Mouse (Mus musculus) embryonic facial prominence, embryonic 11.5 days (tissue): Measurements from ENCODE around the gene Nme6. TPM values are rescaled to one million over a fixed set of nuclear protein-coding genes. Genes with fewer than 3 reads are reported as not detected.

Source experiments
- ATAC-seq: fragments of 200-750 bp; cut with Nextera tagmentation; replicated peaks from 2 replicates; pipeline ENCODE4 v1.8.0; 2017; ENCODE audit warnings: low read depth; ENCODE audit not compliant: insufficient number of reproducible peaks, low FRiP score, low TSS enrichment
- DNase-seq: peaks from one replicate; pipeline ENCODE4 v3.0.0-alpha.2; 2015; ENCODE audit warnings: low spot score
- H3K27ac ChIP-seq: fragments of 300-500 bp; sonication (generic); replicated peaks from 2 replicates; pipeline ENCODE4 v1.5.1; 2014; ENCODE audit warnings: mild to moderate bottlenecking, low read depth, low read length, control low read depth
- H3K27me3 ChIP-seq: fragments of 300-500 bp; sonication (generic); 2 replicates; pipeline ENCODE4 v1.6.1; 2014; ENCODE audit warnings: mild to moderate bottlenecking, low read length, moderate library complexity, mixed read lengths; ENCODE audit not compliant: control insufficient read depth, insufficient read depth
- H3K36me3 ChIP-seq: fragments of 300-500 bp; sonication (generic); replicated peaks from 2 replicates; pipeline ENCODE4 v1.6.1; 2014; ENCODE audit warnings: low read depth, mild to moderate bottlenecking, low read length, moderate library complexity, mixed read lengths; ENCODE audit not compliant: control insufficient read depth, insufficient read depth
- H3K4me1 ChIP-seq: fragments of 300-500 bp; sonication (generic); 2 replicates; pipeline ENCODE4 v1.6.1; 2014; ENCODE audit warnings: low read length, mixed read lengths; ENCODE audit not compliant: control insufficient read depth, insufficient read depth
- H3K4me2 ChIP-seq: fragments of 300-500 bp; sonication (generic); 2 replicates; pipeline ENCODE4 v1.6.1; 2014; ENCODE audit warnings: low read depth, mild to moderate bottlenecking, control low read depth, low read length, moderate library complexity
- H3K4me3 ChIP-seq: fragments of 300-500 bp; sonication (generic); 2 replicates; pipeline ENCODE4 v1.5.1; 2014; ENCODE audit warnings: low read depth, low read length, control low read depth
- H3K9ac ChIP-seq: fragments of 300-500 bp; sonication (generic); replicated peaks from 2 replicates; pipeline ENCODE4 v1.6.1; 2014; ENCODE audit warnings: mild to moderate bottlenecking, control low read depth, low read length
- H3K9me3 ChIP-seq: fragments of 300-500 bp; sonication (generic); replicated peaks from 2 replicates; pipeline ENCODE4 v1.6.1; 2016; ENCODE audit warnings: mild to moderate bottlenecking, low read length, inconsistent platforms, mixed read lengths; ENCODE audit not compliant: control insufficient read depth
- WGBS: fragments of 180-500 bp; shearing (Covaris S2); extraction: QIAGEN DNeasy Blood & Tissue Kit; methylation state at CpG from one replicate; pipeline ENCODE4 v1.1.7; 2014; 5-methylcytosine and 5-hydroxymethylcytosine counted together
- polyA plus RNA-seq: library from polyadenylated mRNA; unstranded; fragments of >200 nt; fragmentation: Nextera tagmentation; extraction: Ambion mirVana; gene quantifications from 2 replicates; pipeline ENCODE4 v1.2.1, GENCODE M21; 2014

Gene Nme6
- polyA plus RNA-seq, 1 experiment from 2014 or later, result 89.7 TPM

DNA sequence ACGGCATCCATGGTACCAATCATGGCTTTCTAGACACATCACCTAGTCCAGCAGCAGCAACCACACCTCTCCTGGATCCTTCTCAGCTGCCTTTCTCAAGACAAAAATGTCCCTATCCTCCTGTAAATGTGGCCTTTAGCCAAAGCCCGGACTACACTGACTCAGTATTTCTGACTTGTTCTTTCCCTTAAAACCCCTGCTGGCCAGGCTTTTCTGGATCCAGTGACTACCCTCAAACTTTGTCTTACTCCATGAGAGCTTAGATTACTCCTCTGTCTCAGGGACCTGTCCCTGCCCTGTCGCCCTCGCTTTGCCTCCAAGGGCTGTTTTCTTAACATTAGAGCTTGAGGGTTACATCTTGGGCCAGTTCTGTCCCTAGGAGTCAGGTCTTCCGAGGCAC lies 17.6 kb downstream of the Nme6 start:
- no peak overlapping the region for H3K9ac ChIP-seq
- H3K4me3 ChIP-seq, result no peak overlapping the region
- DNase-seq (no peak), ATAC-seq (no peak)
- H3K27me3 ChIP-seq, result no peaks in the 10 kb centered on the region
- H3K36me3 ChIP-seq, result no peaks in the 10 kb centered on the region
- H3K27ac ChIP-seq, result no peak overlapping the region
- H3K9me3 ChIP-seq, result no peaks in the 10 kb centered on the region
- no peaks in the 10 kb centered on the region for H3K4me1 ChIP-seq
- 87% methylated on average over 5 of the region's 5 CpGs for WGBS
- H3K4me2 ChIP-seq, result no peak overlapping the region

DNA sequence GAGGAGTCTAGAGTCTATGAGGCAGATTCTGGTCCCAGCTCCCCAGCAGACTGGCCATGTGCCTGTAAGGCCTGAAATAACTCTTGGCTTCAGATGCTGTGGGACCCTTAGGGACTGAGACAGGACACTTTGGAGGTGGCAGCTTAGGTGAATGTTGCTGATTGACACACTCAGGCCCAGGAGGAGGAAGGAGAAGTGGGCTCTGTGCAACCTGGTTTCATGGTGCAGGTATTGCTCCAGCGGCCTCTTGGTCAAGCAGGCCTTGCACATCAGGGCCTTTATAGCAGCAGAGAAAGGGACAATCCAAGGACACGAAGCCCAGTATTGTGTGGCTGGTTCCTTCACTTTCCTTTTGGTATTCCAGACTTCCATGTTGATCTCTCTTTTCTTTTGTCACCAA lies 21.8 kb downstream of the Nme6 start:
- Histone ChIP-seq H3K27ac (no peak overlapping the region), H3K4me3 (no peak overlapping the region), H3K27me3 (no peaks in the 10 kb centered on the region), H3K36me3 (no peaks in the 10 kb centered on the region), H3K9ac (no peak overlapping the region), H3K4me1 (no peaks in the 10 kb centered on the region), H3K9me3 (no peaks in the 10 kb centered on the region), H3K4me2 (no peak overlapping the region)
- ATAC-seq (no peak), DNase-seq (no peak)
- 80% methylated on average over 2 of the region's 2 CpGs for WGBS

DNA sequence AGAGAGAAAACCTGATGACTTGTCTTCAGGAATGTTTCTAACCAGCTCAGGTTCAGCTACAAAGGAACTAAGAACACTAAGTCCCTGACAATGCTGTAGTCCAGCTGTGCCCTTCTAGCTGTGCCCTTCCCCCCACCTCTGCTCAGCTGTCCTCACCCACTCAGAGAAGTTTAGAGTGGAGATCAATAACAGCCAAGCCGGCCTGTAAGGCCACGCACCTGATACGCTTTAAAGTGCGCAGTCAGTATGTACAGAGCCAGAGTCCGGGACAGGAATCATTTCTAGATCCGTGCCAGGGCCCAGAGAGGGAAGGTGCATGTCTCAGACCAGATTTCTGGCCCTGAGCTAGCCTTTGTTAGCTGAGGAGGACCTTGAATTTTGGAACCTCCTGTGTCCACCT lies 23.4 kb downstream of the Nme6 start:
- no peaks in the 10 kb centered on the region for H3K9me3 ChIP-seq
- no peak for ATAC-seq
- H3K27ac ChIP-seq, result no peak overlapping the region
- no peak overlapping the region for H3K4me3 ChIP-seq
- no peak for DNase-seq
- no peak overlapping the region for H3K4me2 ChIP-seq
- WGBS, result 77% methylated on average over 6 of the region's 6 CpGs
- H3K4me1 ChIP-seq, result no peaks in the 10 kb centered on the region
- H3K9ac ChIP-seq, result no peak overlapping the region
- H3K36me3 ChIP-seq, result no peaks in the 10 kb centered on the region
- no peaks in the 10 kb centered on the region for H3K27me3 ChIP-seq

DNA sequence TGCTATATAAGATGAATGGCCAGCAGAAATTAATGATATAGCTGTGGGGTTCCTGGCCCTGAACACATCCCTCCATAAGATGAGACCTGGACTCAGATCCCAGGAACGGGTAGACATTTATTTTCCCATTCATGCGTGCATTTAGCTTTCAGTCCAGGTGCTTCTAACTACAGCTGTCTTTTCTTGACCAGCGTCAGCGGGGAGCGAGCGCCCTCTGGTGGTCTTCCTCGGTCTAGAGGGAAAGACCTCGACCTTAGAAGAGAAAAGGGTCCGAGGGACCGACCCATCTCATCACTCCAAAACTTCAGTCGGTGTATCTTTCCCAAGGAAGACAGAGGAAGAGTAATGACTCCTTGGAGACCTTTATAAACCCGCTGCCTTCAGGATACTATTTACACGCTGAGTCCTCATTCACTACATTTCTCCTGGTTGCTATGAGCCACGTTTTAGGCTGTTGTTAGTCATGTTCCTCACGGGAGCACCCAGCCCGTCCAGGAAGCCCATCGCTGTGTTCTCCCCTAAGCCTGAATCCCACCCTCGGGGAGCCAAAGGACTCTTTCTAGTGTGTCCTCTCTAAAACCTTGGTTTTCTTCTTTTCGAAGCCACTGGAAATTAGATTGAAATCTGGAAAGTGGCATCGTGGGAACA lies 30.0 kb downstream of the Nme6 start:
- no peak overlapping the region for H3K4me2 ChIP-seq
- no peak overlapping the region for H3K4me3 ChIP-seq
- no peaks in the 10 kb centered on the region for H3K36me3 ChIP-seq
- H3K27me3 ChIP-seq, result no peaks in the 10 kb centered on the region
- 17% methylated on average over 20 of the region's 20 CpGs for WGBS
- no peaks in the 10 kb centered on the region for H3K9me3 ChIP-seq
- no peaks in the 10 kb centered on the region for H3K4me1 ChIP-seq
- DNase-seq (peak; percentile 86), ATAC-seq (peak; percentile 35; the same call in 1 of the 2 replicates)
- no peak overlapping the region for H3K27ac ChIP-seq
- H3K9ac ChIP-seq, result no peak overlapping the region

DNA sequence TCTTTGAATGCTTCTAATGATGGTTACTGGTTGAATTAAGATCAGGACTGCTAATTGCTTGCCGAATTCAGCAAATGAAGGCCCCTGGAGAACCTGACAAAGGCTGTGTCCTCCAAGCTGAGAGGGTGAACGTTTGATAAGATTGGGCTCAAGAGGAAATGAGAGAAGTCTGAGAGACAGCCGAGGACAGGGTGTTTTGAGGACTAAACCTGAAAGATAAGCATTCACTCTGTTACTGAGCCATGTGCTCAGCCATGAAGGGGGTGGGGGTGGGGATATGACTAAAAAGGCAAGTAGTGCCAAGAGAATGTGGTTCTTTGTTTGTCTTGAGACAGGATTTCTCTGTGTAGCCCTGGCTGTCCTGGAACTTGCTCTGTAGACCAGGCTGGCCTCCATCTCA lies 30.5 kb downstream of the Nme6 start:
- no peak overlapping the region for H3K9ac ChIP-seq
- H3K36me3 ChIP-seq, result no peaks in the 10 kb centered on the region
- no peak overlapping the region for H3K4me2 ChIP-seq
- no peaks in the 10 kb centered on the region for H3K9me3 ChIP-seq
- DNase-seq (no peak), ATAC-seq (no peak)
- no peaks in the 10 kb centered on the region for H3K27me3 ChIP-seq
- 64% methylated on average over 3 of the region's 3 CpGs for WGBS
- no peak overlapping the region for H3K27ac ChIP-seq
- H3K4me1 ChIP-seq, result no peaks in the 10 kb centered on the region
- no peak overlapping the region for H3K4me3 ChIP-seq

DNA sequence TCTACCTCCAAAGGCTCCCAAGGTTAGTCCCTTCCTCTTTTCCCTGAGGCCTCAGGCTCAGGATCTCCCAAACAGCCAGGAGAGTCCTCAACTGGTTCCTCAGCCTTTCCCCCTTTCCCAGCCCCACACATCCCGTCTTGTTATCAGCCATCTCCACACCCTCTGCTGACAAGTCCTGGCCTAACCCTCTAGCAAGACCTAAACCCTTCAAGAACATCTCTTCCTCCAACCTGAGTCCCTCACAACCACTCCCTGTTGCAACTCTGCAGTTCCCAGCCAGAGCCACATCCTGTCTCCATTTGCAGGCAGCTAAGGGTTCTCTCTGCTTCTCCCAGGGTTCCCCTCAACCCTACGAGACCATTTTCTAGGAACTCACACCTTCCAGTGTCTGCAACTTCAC lies 33.7 kb downstream of the Nme6 start:
- no peak overlapping the region for H3K4me3 ChIP-seq
- no peaks in the 10 kb centered on the region for H3K36me3 ChIP-seq

DNA sequence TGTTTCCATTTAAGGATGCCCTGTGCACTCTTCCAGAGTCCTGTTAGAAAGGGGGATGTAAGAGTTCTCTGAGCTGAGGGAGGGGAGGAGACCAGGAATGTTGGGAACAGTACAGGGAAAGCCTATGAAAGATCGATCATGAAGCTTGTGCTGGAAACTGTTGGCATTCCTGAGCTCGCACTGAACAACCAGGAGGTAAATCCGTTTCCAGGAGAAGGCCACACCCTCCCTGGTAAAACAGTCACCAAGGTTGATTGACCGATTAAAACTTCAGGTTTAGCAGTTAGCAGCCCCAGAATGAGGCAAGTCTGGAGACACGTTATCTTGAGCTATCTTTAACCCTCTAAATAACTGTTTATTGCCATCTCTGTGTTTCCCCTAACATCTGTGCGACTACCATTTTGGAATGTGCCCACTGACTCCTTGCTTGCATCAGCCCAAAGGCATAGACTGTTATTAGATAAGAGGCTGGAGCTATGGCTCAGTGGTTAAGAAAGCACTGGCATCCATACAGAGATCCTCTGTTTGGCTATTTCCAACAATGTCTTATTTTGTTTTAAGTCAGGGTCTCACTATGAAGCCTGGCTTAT lies 38.5 kb downstream of the Nme6 start:
- 40% methylated on average over 6 of the region's 6 CpGs for WGBS
- Histone ChIP-seq H3K27ac (no peak overlapping the region), H3K4me2 (no peak overlapping the region)

More for the DNA sequence above, 33.7 kb downstream of the Nme6 start:
- WGBS, result 73% methylated on average over 2 of the region's 2 CpGs
- DNase-seq, result no peak
- no peak overlapping the region for H3K9ac ChIP-seq
- no peaks in the 10 kb centered on the region for H3K9me3 ChIP-seq
- no peaks in the 10 kb centered on the region for H3K4me1 ChIP-seq
- no peaks in the 10 kb centered on the region for H3K27me3 ChIP-seq
- ATAC-seq, result no peak
- H3K4me2 ChIP-seq, result no peak overlapping the region
- H3K27ac ChIP-seq, result no peak overlapping the region

DNA sequence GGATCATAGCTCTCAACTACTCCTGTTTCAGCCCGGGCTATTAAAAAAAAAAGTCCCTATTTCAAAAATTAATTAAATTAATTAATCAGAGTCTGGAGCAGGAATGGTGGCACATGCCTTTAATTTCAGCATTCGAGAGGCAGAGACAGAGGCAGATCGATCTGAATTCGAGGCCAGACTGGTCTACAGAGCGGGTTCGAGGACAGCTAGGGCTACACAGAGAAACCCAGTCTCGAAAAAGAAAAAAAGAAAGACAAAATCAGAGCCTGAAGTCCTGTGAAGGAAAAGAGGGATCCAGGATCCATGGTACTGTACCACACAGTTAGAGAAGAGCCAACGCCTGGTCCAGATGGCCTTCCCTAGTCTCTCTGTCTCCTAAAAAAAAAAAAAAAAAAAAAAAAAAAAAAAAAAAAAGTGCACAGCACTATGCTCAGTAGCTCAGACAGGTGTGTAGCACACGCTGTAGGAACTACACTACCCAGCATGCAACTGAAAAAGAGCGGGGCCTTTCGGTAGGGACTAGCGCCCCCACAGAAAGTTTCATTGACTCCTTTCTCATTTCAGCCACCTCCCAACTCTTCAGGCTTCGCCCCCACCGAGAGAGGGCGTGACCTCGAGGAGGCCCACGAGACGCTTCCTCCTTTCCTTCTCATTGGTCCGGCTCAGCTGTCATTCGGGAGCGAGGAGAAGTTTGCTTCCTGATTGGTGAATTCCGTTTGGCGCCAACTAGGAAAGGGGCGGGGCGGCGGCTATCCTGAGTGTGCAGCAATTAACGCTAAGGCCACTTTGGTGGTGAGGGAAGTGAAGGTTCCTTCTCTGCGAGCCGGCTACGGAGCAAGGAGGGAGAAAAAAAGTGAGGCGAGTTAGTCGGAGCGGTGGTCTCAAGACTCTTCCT lies 42.5 kb downstream of the Nme6 start, which contains the start of gene Cdc25a:
Gene Cdc25a, plus strand, starts transcription at position 783 of the 895 bp plus-strand sequence.
- DNase-seq (peak; percentile 100), ATAC-seq (peak; percentile 91)
- peak within 1 kb of the TSS; percentile 99 for H3K9ac ChIP-seq
- H3K27ac ChIP-seq, result peak within 1 kb of the TSS; percentile 85
- no peaks in the 10 kb centered on the region for H3K9me3 ChIP-seq
- H3K4me2 ChIP-seq, result peak within 1 kb of the TSS; percentile 56
- no peaks in the 10 kb centered on the region for H3K4me1 ChIP-seq
- H3K4me3 ChIP-seq, result peak within 1 kb of the TSS; percentile 98
- peaks cover 13% of the 10 kb centered on the region for H3K36me3 ChIP-seq
- H3K27me3 ChIP-seq, result no peaks in the 10 kb centered on the region
- WGBS, result 7% methylated on average over 33 of the region's 33 CpGs

More for the DNA sequence above, 38.5 kb downstream of the Nme6 start:
- no peak overlapping the region for H3K9ac ChIP-seq
- H3K9me3 ChIP-seq, result no peaks in the 10 kb centered on the region
- H3K36me3 ChIP-seq, result no peaks in the 10 kb centered on the region
- H3K27me3 ChIP-seq, result no peaks in the 10 kb centered on the region
- no peaks in the 10 kb centered on the region for H3K4me1 ChIP-seq
- no peak for DNase-seq
- no peak overlapping the region for H3K4me3 ChIP-seq
- ATAC-seq, result no peak
